Mouse (Mus musculus): Measurements from ENCODE around the gene Il33. TPM values are rescaled to one million over a fixed set of nuclear protein-coding genes. Genes with fewer than 3 reads are reported as not detected.
"Not testable (repeated sequence)": the region's sequence is repeated elsewhere in the genome, so short reads cannot be mapped to it uniquely, and the experiment has no call there.

The Il33 gene
- polyA plus RNA-seq, 1 experiment from 2014 or later: 2.3 TPM

- DNase-seq (ENCODE audit: low spot score): no peak
Observed at GRCm38 (mm10) chr19:29937445-29937844, 12.5 kb downstream of the Il33 start.

GRCm38 (mm10) chr19:29940239-29940638, 15.3 kb downstream of the Il33 start:
- no peak for DNase-seq (ENCODE audit: low spot score)

DNA sequence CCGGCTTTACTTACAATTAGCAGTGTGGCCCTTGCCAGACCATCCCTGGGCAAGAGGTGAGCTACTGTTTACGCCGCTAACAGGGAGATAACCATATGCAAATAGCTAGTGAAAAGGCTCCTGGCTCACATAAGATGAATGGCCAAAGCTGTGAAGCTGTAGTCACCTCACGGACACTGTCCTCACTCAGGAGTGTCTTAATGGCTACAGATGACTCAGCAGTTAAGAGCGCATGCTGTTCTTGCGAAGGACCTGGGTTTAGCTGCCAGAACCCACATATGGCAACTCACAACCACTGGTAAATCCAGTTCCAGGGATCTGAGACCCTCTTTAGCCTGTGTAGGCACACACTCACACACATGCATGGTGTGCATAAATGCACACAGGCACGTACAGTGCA, 16.3 kb downstream of the Il33 start:
- no peak for DNase-seq (ENCODE audit: low spot score)

- no peak for DNase-seq (ENCODE audit: low spot score)
Observed at GRCm38 (mm10) chr19:29942358-29942757, 17.4 kb downstream of the Il33 start.

DNA sequence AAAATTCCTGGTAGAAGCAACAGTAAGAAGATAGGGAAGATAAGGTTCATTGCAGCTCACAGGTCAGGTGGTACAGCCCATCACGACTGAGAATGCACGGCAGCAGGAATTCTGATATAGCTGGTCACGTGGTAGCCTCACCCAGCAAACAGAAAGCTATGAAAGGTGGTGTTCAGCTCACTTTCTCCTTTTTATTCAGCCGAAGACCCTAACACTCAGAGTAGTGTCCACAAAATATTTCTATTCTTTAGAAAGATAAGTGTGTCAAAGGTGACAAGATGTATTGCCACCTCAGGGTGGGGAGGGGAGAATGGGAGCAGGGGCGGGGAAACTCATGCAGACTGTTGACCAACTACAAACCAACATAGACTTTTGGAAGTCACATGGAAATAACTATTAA, 19.5 kb downstream of the Il33 start:
- no peak for DNase-seq (ENCODE audit: low spot score)

DNA sequence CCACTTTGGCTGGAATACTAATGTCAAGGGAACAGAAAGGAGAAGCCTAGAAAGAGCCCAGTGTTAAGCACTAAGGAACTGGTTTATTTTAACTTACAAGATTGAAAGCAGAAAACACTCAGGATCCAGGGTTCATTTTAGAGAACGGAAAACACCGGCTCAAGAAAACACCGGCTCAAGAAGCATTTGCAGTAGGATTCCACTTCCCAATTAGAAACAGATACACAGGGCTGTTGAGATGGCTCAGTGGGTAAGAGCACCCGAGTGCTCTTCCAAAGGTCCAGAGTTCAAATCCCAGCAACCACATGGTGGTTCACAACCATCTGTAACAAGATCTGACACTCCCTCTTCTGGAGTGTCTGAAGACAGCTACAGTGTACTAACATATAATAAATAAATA, 20.0 kb downstream of the Il33 start:
- not testable (repeated sequence) for DNase-seq (ENCODE audit: low spot score)

DNA sequence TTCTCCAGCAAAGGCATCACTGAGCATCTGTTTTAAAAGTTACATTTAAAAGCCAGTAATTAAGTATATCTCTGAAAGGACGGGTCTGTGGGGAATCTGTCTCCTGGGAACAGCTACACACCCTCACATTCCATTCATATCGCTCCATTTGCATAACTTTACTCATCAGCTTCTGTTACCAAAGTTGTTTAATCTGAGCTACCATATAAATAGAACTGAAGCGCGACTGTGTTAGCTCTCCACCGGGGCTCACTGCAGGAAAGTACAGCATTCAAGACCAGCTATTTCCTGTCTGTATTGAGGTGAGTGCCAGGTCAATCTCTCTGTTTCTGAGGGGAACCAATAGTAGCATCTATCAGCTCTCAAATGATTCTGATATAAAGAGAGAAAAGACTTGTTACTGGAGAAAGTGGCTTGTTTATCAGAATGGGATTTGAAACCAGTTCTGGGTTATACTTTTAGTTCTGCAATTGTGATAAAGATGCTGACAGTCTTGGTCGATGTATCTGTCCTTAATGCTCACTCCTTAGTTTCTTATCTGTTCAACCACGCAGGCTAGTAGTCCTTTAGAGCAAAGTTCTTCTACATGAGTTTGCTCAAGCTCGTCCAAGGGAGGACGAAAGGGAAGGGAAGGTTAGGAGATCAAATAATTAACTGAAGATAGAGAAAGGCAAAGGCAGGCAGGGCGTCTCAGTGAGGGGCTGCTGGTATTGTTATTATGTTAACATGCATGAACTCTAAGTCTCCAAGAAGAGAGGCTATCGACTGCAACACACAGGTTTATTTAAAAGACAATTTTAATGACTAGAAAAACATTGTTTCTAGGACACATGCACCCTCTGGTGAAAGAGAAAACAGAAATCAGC, 20.9 kb downstream of the Il33 start:
- no peak for DNase-seq (ENCODE audit: low spot score)

- DNase-seq (ENCODE audit: low spot score): no peak
Observed at GRCm38 (mm10) chr19:29946423-29946716, 21.5 kb downstream of the Il33 start.

GRCm38 (mm10) chr19:29947056-29947455, 22.1 kb downstream of the Il33 start:
- DNase-seq (ENCODE audit: low spot score): no peak

DNA sequence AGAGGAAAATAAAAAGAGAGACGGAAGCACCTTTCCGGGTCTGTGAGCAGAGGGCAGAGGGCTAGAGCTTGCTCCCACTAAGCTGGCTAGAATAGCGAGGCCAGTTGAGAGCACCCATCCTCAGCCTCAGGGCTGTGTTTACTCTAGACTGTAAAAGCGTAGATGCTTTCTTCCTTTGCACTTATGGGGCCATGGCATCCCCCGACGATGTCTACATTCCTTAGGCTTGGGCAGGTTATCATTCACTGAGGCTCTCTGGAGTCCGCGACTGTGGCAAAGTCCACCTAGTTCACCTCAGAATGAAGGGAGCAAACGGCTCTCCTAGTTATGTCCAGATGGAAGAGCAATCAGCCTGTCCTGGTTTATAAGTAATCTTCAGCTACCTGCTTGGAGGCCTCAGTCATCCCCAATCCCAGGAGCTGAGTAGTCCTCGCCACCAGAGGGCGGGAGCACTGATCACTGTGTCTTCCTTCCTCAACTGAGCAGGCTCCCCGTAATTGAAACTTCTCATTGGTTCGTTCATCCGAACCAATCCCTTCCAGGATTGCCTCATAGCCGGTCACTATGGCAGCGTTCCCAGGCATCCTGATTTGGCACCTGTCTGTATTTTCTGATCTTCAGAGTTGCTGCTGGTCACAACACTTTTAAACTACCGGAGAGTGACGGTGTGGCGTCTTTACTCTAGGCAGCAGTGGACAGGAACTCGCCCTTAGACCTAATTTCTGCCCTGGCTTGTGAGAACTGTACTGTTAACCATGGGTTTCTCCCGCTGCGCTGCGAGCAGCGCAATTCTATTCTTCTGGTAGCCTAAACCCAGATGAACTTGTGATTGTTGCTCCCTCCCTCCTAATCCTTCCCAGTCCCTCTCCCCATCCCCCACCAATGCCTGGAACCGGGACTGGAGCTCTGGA, 23.2 kb downstream of the Il33 start:
- DNase-seq (ENCODE audit: low spot score): peak; percentile 70

DNA sequence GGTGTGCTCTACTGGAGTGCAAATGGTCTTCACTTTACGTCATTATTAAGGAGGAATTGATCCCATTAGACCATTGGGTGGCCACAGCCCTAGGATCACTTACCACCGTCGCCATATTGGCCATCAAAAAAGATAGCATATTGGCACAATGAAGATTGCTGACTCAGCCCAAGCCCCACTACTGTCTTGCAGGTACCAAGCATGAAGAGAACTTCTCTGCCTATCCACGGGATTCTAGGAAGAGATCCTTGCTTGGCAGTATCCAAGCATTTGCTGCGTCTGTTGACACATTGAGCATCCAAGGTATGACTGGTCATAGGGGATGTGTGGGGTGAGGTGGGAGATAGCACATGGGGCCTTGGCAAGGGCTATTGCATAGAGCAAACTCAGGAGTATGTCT, 27.6 kb downstream of the Il33 start:
- DNase-seq (ENCODE audit: low spot score): no peak

- no peak for DNase-seq (ENCODE audit: low spot score)
Observed at GRCm38 (mm10) chr19:29953833-29954232, 28.9 kb downstream of the Il33 start.

DNA sequence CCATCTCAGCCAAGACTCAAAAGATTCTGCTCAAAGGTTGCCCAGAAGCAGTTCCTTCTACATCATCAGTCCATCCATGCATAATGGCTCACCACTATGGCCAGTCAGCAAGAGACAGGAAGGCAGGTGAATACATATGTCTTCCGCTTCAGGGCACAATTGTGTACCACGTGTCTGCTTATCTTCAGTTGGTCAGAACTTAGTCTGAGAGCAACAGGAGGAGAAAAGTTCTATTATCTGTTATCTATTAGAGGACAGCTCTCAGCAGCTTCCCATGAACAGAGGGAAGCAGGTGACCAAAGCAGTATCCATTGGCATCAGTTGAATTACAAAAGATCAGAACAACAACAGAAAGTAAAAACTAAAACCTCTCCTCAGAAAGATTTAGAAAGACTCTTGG, 30.5 kb downstream of the Il33 start:
- DNase-seq (ENCODE audit: low spot score): no peak

GRCm38 (mm10) chr19:29960906-29961305, 36.0 kb downstream of the Il33 start:
- DNase-seq (ENCODE audit: low spot score): no peak

DNA sequence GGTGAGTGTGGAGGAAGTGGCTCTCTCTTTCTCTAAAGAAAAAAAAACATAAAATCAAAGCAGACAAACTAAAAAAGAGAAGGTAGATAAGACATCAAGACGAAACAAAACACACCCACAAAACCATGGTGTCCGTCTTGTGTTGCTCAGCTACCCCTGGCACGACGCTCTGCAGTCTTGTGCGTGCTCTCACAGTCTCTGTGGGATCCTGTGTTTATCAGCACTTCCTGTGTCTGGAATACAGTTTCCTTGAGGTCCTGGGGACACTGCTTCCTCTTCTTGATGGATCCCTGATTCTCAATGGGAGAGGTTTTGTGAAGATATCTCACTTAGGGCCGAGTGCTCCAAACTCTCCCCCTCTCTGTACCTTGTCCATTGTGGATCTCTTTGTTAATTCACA, 36.9 kb downstream of the Il33 start:
- DNase-seq (ENCODE audit: low spot score): no peak

DNA sequence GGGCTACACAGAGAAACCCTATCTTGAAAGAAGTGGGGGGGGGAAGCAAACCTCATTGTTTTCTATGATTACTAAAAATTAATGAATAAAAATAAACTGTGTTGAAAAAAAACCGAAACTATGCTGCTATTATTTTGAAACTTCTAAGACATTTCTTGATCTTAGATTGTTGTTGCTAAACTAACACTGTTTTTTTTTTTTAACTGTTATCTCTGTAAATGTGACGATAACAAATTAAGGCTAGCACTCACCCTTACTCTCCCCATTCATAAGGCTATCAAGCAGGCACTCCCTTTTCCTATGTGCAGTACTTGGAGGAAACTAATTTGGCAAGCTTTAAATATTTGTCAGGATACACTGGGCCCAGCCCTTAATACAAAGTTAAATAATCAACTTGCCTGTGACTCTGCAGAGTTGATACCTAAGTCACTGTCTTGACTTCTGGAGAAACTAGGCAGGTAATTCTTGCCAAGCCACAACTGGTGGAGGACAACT, 38.7 kb downstream of the Il33 start:
- DNase-seq (ENCODE audit: low spot score): no peak

GRCm38 (mm10) chr19:29967960-29968359, 43.0 kb downstream of the Il33 start:
- no peak for DNase-seq (ENCODE audit: low spot score)

DNA sequence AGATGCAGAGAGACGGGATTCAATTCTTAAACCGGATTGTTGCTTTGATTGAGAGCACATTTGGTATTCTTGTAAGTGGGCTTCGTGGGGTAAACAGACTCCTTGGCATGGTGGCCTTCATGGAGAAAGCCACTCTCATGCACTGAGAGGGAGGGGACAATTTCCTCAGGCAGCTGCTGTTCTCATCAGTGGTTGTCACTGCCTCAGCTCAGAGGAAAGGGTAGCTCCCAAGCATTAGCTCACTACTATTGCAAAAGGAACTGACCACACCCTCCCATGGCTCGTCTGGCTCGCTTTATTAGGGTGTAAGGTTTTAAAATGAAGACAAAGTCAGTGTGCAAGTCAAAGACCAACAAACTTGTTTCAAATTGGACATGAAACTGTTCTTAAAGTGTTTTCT, 48.5 kb downstream of the Il33 start:
- no peak for DNase-seq (ENCODE audit: low spot score)

DNA sequence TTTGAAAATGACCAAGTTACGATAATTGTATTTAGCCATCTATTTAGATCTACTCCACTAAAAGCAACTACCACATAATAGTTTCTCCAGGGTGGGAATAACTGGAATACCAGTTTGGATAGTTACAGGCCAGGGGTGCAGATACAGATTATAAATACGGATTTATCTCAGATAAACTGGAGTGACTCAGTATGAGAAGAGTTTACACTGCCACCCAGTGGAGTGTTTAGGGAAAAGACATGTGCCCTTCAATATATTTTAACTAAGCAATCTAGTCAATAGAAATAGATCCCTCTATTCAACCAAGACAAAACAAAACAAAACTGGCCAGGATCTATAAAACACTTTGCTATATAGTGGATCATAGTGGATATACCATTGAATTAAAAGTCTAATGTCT, 53.9 kb downstream of the Il33 start:
- DNase-seq (ENCODE audit: low spot score): no peak

- no peak for DNase-seq (ENCODE audit: low spot score)
Observed at GRCm38 (mm10) chr19:29979452-29980089, 54.7 kb downstream of the Il33 start.

DNA sequence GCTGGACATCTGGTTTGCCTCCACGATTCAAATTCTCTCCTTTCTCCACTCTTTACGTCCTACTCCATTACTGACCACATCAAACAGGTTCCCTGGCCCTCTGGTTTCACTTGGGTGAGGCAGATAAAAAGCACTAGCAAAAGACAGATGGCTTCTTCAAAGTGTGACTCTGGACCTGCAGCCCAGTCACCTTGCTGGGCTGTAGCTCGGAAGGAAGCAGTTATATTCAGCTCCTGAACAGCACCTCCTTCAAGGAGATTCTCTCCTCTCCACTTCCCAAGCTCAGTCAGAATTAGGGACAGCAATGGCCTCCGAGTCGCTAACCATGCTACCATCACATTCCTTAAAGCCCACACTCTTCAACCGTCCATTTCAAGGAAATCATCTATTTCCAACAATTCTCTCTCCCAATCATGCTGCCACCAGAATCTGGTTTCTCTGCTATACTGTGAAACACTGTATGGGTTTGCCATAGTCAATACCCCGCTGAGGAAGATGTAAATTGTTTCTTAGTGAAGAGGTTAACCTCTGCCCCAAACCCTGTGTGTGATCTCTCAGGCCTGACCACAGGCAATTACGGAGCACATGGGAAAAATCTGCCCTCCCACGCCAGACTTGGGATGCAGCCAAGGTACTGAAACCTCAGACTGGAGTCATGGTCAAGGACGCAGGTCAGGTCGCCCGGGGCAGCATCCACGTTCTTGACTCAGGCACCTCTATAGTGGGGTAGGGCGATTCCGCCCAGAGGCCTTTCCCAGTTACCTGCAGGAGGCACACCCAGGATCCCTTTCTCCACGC, 59.5 kb downstream of the Il33 start:
- DNase-seq (ENCODE audit: low spot score): no peak
